Mouse (Mus musculus): ENCODE results near the gene Fbxl22. TPM values are rescaled to one million over a fixed set of nuclear protein-coding genes. Genes with fewer than 3 reads are reported as not detected.

Fbxl22 gene
- polyA plus RNA-seq, 1 experiment from 2014 or later = 61.8 TPM

- no peak overlapping the region for H3K4me2 ChIP-seq
- peaks cover 27% of the 10 kb centered on the region for H3K36me3 ChIP-seq (ENCODE audit: control insufficient read depth, insufficient read depth, low read length)
- H3K4me3 ChIP-seq (ENCODE audit: low read depth, low read length) = no peak overlapping the region
- no peak overlapping the region for H3K27ac ChIP-seq (ENCODE audit: low read depth, low read length)
- no peaks in the 10 kb centered on the region for H3K4me1 ChIP-seq (ENCODE audit: control insufficient read depth, insufficient read depth, low read length)
- no peaks in the 10 kb centered on the region for H3K27me3 ChIP-seq (ENCODE audit: control insufficient read depth, insufficient read depth, low read length)
- ATAC-seq (replicated peaks; ENCODE audit: insufficient number of reproducible peaks, low FRiP score, low TSS enrichment) = no peak
- 58% methylated on average over 4 of the region's 4 CpGs for WGBS (ENCODE audit: insufficient replicate concordance)
- H3K9me3 ChIP-seq (replicated peaks; ENCODE audit: control insufficient read depth, low read length) = no peaks in the 10 kb centered on the region
- no peak overlapping the region for H3K9ac ChIP-seq (ENCODE audit: low read depth, low read length)
Measured at GRCm38 (mm10) chr9:66465087-66465486, 49.3 kb downstream of the Fbxl22 start.

Other genes starting within 250 kb of the Fbxl22 start
- 24.4 and 25.7 TPM in 2 replicates for gene Herc1, start 164.1 kb downstream of the Fbxl22 start, polyA plus RNA-seq (2014; fragmentation: Nextera tagmentation; extraction: Ambion mirVana)
- gene Usp3, start 78.5 kb upstream of the Fbxl22 start, polyA plus RNA-seq (2014; fragmentation: Nextera tagmentation; extraction: Ambion mirVana) = 45.0 and 47.6 TPM in 2 replicates
- gene Car12, start 199.1 kb upstream of the Fbxl22 start, polyA plus RNA-seq (2014; fragmentation: Nextera tagmentation; extraction: Ambion mirVana) = 0.28 and 0.30 TPM in 2 replicates

All from heart, embryonic 11.5 days (tissue).